Mouse (Mus musculus): ENCODE measurements around the gene P2ry2. TPM values are rescaled to one million over a fixed set of nuclear protein-coding genes. Genes with fewer than 3 reads are reported as not detected.

P2ry2 gene
- polyA plus RNA-seq, 1 experiment: 0.75 TPM

GRCm38 (mm10) chr7:100978171-100978570 lies 34.5 kb downstream of the P2ry2 start:
- H3K4me3 ChIP-seq (replicated peaks; ENCODE audit: insufficient read depth, low read depth, low read length): no peak overlapping the region
- no peaks in the 10 kb centered on the region for H3K4me1 ChIP-seq (ENCODE audit: control insufficient read depth, insufficient read depth, low read length)
- H3K27me3 ChIP-seq (ENCODE audit: control insufficient read depth, insufficient read depth, low read length): no peaks in the 10 kb centered on the region
- TF ChIP-seq POLR2A (IDR thresholded peaks at IDR 0.05; ENCODE audit: borderline replicate concordance, insufficient read depth, low read length) (no peak), CTCF (IDR thresholded peaks at IDR 0.05; ENCODE audit: borderline replicate concordance, insufficient read depth, low read depth, low read length) (no peak)
- H3K27ac ChIP-seq (ENCODE audit: insufficient read depth, low read length): no peak overlapping the region
- 89% methylated on average over 5 of the region's 5 CpGs for WGBS
- DNase-seq: no peak

DNA sequence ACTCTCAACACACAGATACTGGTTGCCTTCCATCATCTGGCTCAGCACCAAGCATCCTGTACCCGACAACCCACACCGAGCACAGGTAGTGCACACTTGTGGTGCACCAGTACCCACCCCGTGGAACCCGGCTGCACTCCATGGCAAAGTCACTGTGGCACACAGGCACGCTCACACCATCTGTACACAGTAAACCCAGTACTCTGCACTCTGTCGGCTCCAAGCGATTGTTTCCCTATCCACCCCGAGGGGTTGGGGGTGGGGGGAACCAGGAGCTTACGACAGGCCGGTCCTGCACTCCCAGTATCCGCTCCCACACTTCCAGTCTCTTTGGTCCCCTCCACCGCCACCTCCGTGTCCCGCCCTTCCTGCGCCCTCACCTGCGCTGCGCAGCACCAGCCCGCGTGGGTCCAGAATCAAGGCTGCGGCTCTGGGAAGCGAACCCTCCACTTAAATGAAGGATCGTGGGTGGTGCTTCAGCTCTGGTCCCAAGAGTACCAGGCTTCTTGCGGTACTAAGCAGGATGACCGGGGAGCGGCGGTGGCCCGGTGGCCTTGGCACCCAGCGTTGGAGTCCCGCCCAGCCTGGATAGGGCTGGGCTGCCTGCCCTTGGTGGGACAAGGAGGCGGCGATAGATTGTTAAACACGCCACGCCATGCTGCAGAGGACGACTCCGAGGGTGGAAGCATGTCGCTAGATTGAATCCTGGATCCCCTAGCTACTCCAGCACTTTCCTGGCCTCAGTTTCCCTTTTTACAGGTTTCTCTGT lies 38.3 kb downstream of the P2ry2 start, which contains the start of gene P2ry6:
Gene P2ry6 (minus strand): TSS at position 515 of the 769 bp plus-strand sequence.
- WGBS: 3% methylated on average over 36 of the region's 36 CpGs
- DNase-seq: no peak
- H3K4me3 ChIP-seq (replicated peaks; ENCODE audit: insufficient read depth, low read depth, low read length): no peak within 1 kb of the TSS
- no peaks in the 10 kb centered on the region for H3K4me1 ChIP-seq (ENCODE audit: control insufficient read depth, insufficient read depth, low read length)
- TF ChIP-seq POLR2A (IDR thresholded peaks at IDR 0.05; ENCODE audit: borderline replicate concordance, insufficient read depth, low read length): no peak
- TF ChIP-seq CTCF (IDR thresholded peaks at IDR 0.05; ENCODE audit: borderline replicate concordance, insufficient read depth, low read depth, low read length): no peak
- H3K27me3 ChIP-seq (ENCODE audit: control insufficient read depth, insufficient read depth, low read length): no peaks in the 10 kb centered on the region
- H3K27ac ChIP-seq (ENCODE audit: insufficient read depth, low read length): no peak within 1 kb of the TSS

GRCm38 (mm10) chr7:100972875-100973274 lies 39.8 kb downstream of the P2ry2 start:
- Histone ChIP-seq H3K27ac (ENCODE audit: insufficient read depth, low read length) (no peak overlapping the region), H3K27me3 (ENCODE audit: control insufficient read depth, insufficient read depth, low read length) (no peaks in the 10 kb centered on the region), H3K4me3 (replicated peaks; ENCODE audit: insufficient read depth, low read depth, low read length) (no peak overlapping the region), H3K4me1 (ENCODE audit: control insufficient read depth, insufficient read depth, low read length) (no peaks in the 10 kb centered on the region)
- TF ChIP-seq CTCF (IDR thresholded peaks at IDR 0.05; ENCODE audit: borderline replicate concordance, insufficient read depth, low read depth, low read length) (no peak), POLR2A (IDR thresholded peaks at IDR 0.05; ENCODE audit: borderline replicate concordance, insufficient read depth, low read length) (no peak)
- WGBS: 62% methylated on average over 3 of the region's 3 CpGs
- DNase-seq: no peak

- H3K4me3 ChIP-seq (replicated peaks; ENCODE audit: insufficient read depth, low read depth, low read length): no peak overlapping the region
- no peaks in the 10 kb centered on the region for H3K4me1 ChIP-seq (ENCODE audit: control insufficient read depth, insufficient read depth, low read length)
- 68% methylated on average over 10 of the region's 10 CpGs for WGBS
- H3K27ac ChIP-seq (ENCODE audit: insufficient read depth, low read length): no peak overlapping the region
- no peak for DNase-seq
- TF ChIP-seq POLR2A (IDR thresholded peaks at IDR 0.05; ENCODE audit: borderline replicate concordance, insufficient read depth, low read length): no peak
- no peak for TF ChIP-seq CTCF (IDR thresholded peaks at IDR 0.05; ENCODE audit: borderline replicate concordance, insufficient read depth, low read depth, low read length)
- H3K27me3 ChIP-seq (ENCODE audit: control insufficient read depth, insufficient read depth, low read length): no peaks in the 10 kb centered on the region
Observed at GRCm38 (mm10) chr7:100968874-100969659, 43.6 kb downstream of the P2ry2 start.

DNA sequence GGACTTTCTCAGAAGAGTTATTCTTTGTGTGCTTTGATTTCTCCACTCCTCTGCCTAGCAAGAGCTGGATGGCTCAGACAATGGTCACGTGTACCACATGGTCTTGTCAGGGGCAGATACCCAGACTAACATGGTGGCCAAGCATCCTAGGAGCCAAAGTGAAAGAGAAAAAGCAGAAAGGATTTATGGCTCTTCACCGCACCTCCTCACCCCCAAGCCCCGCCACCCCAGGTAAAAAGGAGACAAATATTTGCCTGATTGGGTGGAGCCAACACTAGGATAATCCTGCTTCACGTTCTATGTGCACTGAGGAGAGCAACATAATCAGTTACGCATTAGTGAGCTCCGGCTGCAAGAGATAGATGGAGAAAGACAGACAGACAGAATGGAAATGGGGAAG lies 44.3 kb downstream of the P2ry2 start:
- no peaks in the 10 kb centered on the region for H3K4me1 ChIP-seq (ENCODE audit: control insufficient read depth, insufficient read depth, low read length)
- WGBS: 82% methylated on average over 6 of the region's 6 CpGs
- H3K27ac ChIP-seq (ENCODE audit: insufficient read depth, low read length): no peak overlapping the region
- no peaks in the 10 kb centered on the region for H3K27me3 ChIP-seq (ENCODE audit: control insufficient read depth, insufficient read depth, low read length)
- no peak overlapping the region for H3K4me3 ChIP-seq (replicated peaks; ENCODE audit: insufficient read depth, low read depth, low read length)
- no peak for DNase-seq
- no peak for TF ChIP-seq CTCF (IDR thresholded peaks at IDR 0.05; ENCODE audit: borderline replicate concordance, insufficient read depth, low read depth, low read length)
- TF ChIP-seq POLR2A (IDR thresholded peaks at IDR 0.05; ENCODE audit: borderline replicate concordance, insufficient read depth, low read length): no peak

DNA sequence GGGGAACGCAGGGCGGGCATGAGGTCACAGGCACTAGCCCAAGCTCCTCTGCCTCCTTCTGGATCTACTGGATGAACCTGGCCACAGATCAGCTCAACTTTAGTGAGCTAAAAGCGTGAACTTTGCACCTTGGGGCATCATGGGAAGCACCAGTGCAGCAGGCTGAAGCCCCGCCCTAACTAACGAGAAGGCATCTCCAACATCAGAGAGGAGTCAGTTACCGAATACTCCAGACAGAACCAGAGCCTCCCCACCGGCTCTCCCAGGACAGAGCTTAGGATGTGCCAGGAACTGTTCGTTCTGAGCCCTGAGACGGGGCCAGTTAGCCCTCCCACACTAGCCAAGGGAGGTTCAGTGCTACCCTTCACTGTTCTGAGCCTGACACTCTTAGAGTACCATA lies 44.8 kb downstream of the P2ry2 start:
- Histone ChIP-seq H3K4me1 (ENCODE audit: control insufficient read depth, insufficient read depth, low read length) (no peaks in the 10 kb centered on the region), H3K27ac (ENCODE audit: insufficient read depth, low read length) (no peak overlapping the region), H3K4me3 (replicated peaks; ENCODE audit: insufficient read depth, low read depth, low read length) (no peak overlapping the region), H3K27me3 (ENCODE audit: control insufficient read depth, insufficient read depth, low read length) (no peaks in the 10 kb centered on the region)
- TF ChIP-seq POLR2A (IDR thresholded peaks at IDR 0.05; ENCODE audit: borderline replicate concordance, insufficient read depth, low read length) (no peak), CTCF (IDR thresholded peaks at IDR 0.05; ENCODE audit: borderline replicate concordance, insufficient read depth, low read depth, low read length) (no peak)
- WGBS: 68% methylated on average over 9 of the region's 9 CpGs
- DNase-seq: no peak

DNA sequence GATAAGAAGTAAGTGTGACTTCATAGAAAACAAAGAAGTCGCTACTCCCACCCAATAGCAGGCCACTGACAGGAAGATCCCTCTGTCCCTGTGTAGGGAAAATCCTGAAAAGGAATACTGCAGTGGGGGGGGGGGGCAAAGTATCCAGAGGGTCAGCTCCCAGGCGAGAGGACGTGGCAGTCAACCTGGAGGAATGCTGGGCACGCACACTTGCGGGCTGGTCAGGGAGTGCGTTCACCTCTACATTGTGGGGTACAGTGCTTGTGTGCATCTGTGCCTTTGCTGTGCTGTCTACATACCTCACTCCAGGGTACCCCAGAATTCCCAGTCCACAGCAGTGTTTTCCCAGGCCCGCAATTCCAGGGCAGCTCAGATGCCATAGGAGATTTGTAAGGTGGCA lies 46.7 kb downstream of the P2ry2 start:
- no peak for TF ChIP-seq POLR2A (IDR thresholded peaks at IDR 0.05; ENCODE audit: borderline replicate concordance, insufficient read depth, low read length)
- TF ChIP-seq CTCF (IDR thresholded peaks at IDR 0.05; ENCODE audit: borderline replicate concordance, insufficient read depth, low read depth, low read length): no peak
- 91% methylated on average over 7 of the region's 7 CpGs for WGBS
- Histone ChIP-seq H3K27ac (ENCODE audit: insufficient read depth, low read length) (no peak overlapping the region), H3K4me3 (replicated peaks; ENCODE audit: insufficient read depth, low read depth, low read length) (no peak overlapping the region), H3K4me1 (ENCODE audit: control insufficient read depth, insufficient read depth, low read length) (no peaks in the 10 kb centered on the region), H3K27me3 (ENCODE audit: control insufficient read depth, insufficient read depth, low read length) (no peaks in the 10 kb centered on the region)
- DNase-seq: no peak

Data from cerebellum, adult 2 months (tissue).